Mouse (Mus musculus): ENCODE data around the gene Klf12.

- TF ChIP-seq POLR2AphosphoS2 (IDR thresholded peaks at IDR 0.05; ENCODE audit: insufficient read length, low read depth) (no peak), POLR2A (IDR thresholded peaks at IDR 0.05; ENCODE audit: insufficient read length, low read depth) (no peak), MAX (IDR thresholded peaks at IDR 0.05; ENCODE audit: low read depth) (no peak), E2F4 (IDR thresholded peaks at IDR 0.05; ENCODE audit: insufficient read depth) (no peak)
Measured at GRCm38 (mm10) chr14:100026671-100027070, 257.8 kb downstream of the Klf12 start.
